Mouse (Mus musculus) gastrocnemius, postnatal 4 days (tissue): ENCODE data around the gene 4930469K13Rik. TPM values are rescaled to one million over a fixed set of nuclear protein-coding genes. Genes with fewer than 3 reads are reported as not detected.

Source experiments
- DNase-seq, 2 experiments: peaks; one replicate each; pipeline ENCODE4 v3.0.0; 2021 to 2022; ENCODE audit warnings: low spot score in 2 of 2, mixed read lengths in 2 of 2
- total RNA-seq, 2 experiments: library from RNA; stranded (reverse); gene quantifications; 2 replicates each; pipeline ENCODE4 v1.2.3; 2021

4930469K13Rik gene
- total RNA-seq, 2 experiments from 2014 or later: not detected

- no peak for DNase-seq
Measured at GRCm38 (mm10) chr11:34046767-34047541, 51.4 kb downstream of the 4930469K13Rik start, which contains the start of gene Lcp2. Lcp2 (plus strand) TSS chr11:34046920.

- DNase-seq: no peak
Measured at GRCm38 (mm10) chr11:34042808-34043207, 55.5 kb downstream of the 4930469K13Rik start.

GRCm38 (mm10) chr11:34040061-34040460 is 58.3 kb downstream of the 4930469K13Rik start:
- DNase-seq: no peak

- DNase-seq: no peak
Measured at GRCm38 (mm10) chr11:34035909-34036658, 62.3 kb downstream of the 4930469K13Rik start.

GRCm38 (mm10) chr11:34034794-34035193 is 63.6 kb downstream of the 4930469K13Rik start:
- no peak for DNase-seq

GRCm38 (mm10) chr11:34034008-34034505 is 64.3 kb downstream of the 4930469K13Rik start:
- no peak for DNase-seq

GRCm38 (mm10) chr11:34031015-34031805 is 67.1 kb downstream of the 4930469K13Rik start:
- no peak for DNase-seq

- DNase-seq: no peak
Measured at GRCm38 (mm10) chr11:34029658-34030057, 68.7 kb downstream of the 4930469K13Rik start.

GRCm38 (mm10) chr11:34025091-34025490 is 73.3 kb downstream of the 4930469K13Rik start:
- DNase-seq: no peak

GRCm38 (mm10) chr11:34012007-34012652 is 86.2 kb downstream of the 4930469K13Rik start:
- no peak for DNase-seq

- peak in 1 of 2 experiments; percentile 22 for DNase-seq
Measured at GRCm38 (mm10) chr11:34010859-34011172, 87.5 kb downstream of the 4930469K13Rik start.

- DNase-seq: no peak
Measured at GRCm38 (mm10) chr11:34010133-34010858, 88.1 kb downstream of the 4930469K13Rik start.

GRCm38 (mm10) chr11:34009316-34010087 is 88.9 kb downstream of the 4930469K13Rik start:
- no peak for DNase-seq

- peak; percentile 26 to 28 for DNase-seq
Measured at GRCm38 (mm10) chr11:34008702-34009101, 89.7 kb downstream of the 4930469K13Rik start.

- no peak for DNase-seq
Measured at GRCm38 (mm10) chr11:34008214-34008613, 90.1 kb downstream of the 4930469K13Rik start.

GRCm38 (mm10) chr11:34007616-34008015 is 90.7 kb downstream of the 4930469K13Rik start:
- no peak for DNase-seq

- no peak for DNase-seq
Measured at GRCm38 (mm10) chr11:34002593-34002965, 95.8 kb downstream of the 4930469K13Rik start.

- peak in 1 of 2 experiments; percentile 36 for DNase-seq
Measured at GRCm38 (mm10) chr11:34001938-34002592, 96.3 kb downstream of the 4930469K13Rik start.

- no peak for DNase-seq
Measured at GRCm38 (mm10) chr11:34000416-34000815, 97.9 kb downstream of the 4930469K13Rik start.
